Mouse (Mus musculus) retina, postnatal 7 days (tissue): ENCODE data around the gene Tcf7l1.

ENCODE experiments used
- DNase-seq: peaks from one replicate; pipeline ENCODE4 v3.0.0-alpha.2; 2012; ENCODE audit warnings: low read depth, low spot score

Gene Tcf7l1

GRCm38 (mm10) chr6:72626391-72626790, 162.7 kb downstream of the Tcf7l1 start:
- DNase-seq: no peak

- no peak for DNase-seq
Measured at GRCm38 (mm10) chr6:72623661-72624402, 165.2 kb downstream of the Tcf7l1 start.

- DNase-seq: no peak
Measured at GRCm38 (mm10) chr6:72622917-72623316, 166.1 kb downstream of the Tcf7l1 start.

GRCm38 (mm10) chr6:72620920-72621319, 168.1 kb downstream of the Tcf7l1 start:
- no peak for DNase-seq

GRCm38 (mm10) chr6:72619734-72620532, 169.1 kb downstream of the Tcf7l1 start:
- DNase-seq: no peak

- DNase-seq: peak; percentile 91
Measured at GRCm38 (mm10) chr6:72616643-72617288, 172.3 kb downstream of the Tcf7l1 start, which contains the start of gene Tgoln1. Gene Tgoln1 (minus strand): TSS chr6:72617000.

- DNase-seq: no peak
Measured at GRCm38 (mm10) chr6:72615561-72616375, 173.3 kb downstream of the Tcf7l1 start.

- DNase-seq: no peak
Measured at GRCm38 (mm10) chr6:72615151-72615550, 173.9 kb downstream of the Tcf7l1 start.

- DNase-seq: no peak
Measured at GRCm38 (mm10) chr6:72610261-72610660, 178.8 kb downstream of the Tcf7l1 start.

- no peak for DNase-seq
Measured at GRCm38 (mm10) chr6:72608662-72609184, 180.3 kb downstream of the Tcf7l1 start.

- no peak for DNase-seq
Measured at GRCm38 (mm10) chr6:72607676-72608075, 181.4 kb downstream of the Tcf7l1 start.

GRCm38 (mm10) chr6:72607060-72607459, 182.0 kb downstream of the Tcf7l1 start:
- no peak for DNase-seq

- no peak for DNase-seq
Measured at GRCm38 (mm10) chr6:72604066-72604465, 185.0 kb downstream of the Tcf7l1 start.

GRCm38 (mm10) chr6:72601732-72602131, 187.3 kb downstream of the Tcf7l1 start:
- DNase-seq: peak; percentile 41

- DNase-seq: no peak
Measured at GRCm38 (mm10) chr6:72600771-72601170, 188.3 kb downstream of the Tcf7l1 start.

- DNase-seq: no peak
Measured at GRCm38 (mm10) chr6:72600216-72600615, 188.8 kb downstream of the Tcf7l1 start.

GRCm38 (mm10) chr6:72598791-72599557, 190.1 kb downstream of the Tcf7l1 start:
- DNase-seq: no peak

GRCm38 (mm10) chr6:72597956-72598753, 190.9 kb downstream of the Tcf7l1 start, which contains the start of the genes Elmod3 and Retsat:
Gene Elmod3 (minus strand): TSS chr6:72598413.
Gene Retsat (plus strand): TSS chr6:72598475.
- DNase-seq: peak; percentile 92
